Mouse (Mus musculus) cortical plate, adult 2 months (tissue): ENCODE data around the gene Atxn7l2.

Experiments
- CTCF ChIP-seq: fragments of 200-500 bp; IDR thresholded peaks from 2 replicates; pipeline ENCODE4 v1.5.1; 2011; ENCODE audit warnings: mild to moderate bottlenecking, control low read depth, low read length; ENCODE audit not compliant: insufficient read depth; ENCODE audit errors: extremely low read depth
- POLR2A ChIP-seq: fragments of 200-500 bp; IDR thresholded peaks from 2 replicates; pipeline ENCODE4 v1.6.1; 2011; ENCODE audit warnings: mild to moderate bottlenecking, low read length, control low read depth; ENCODE audit not compliant: insufficient read depth; ENCODE audit errors: extremely low read depth

DNA sequence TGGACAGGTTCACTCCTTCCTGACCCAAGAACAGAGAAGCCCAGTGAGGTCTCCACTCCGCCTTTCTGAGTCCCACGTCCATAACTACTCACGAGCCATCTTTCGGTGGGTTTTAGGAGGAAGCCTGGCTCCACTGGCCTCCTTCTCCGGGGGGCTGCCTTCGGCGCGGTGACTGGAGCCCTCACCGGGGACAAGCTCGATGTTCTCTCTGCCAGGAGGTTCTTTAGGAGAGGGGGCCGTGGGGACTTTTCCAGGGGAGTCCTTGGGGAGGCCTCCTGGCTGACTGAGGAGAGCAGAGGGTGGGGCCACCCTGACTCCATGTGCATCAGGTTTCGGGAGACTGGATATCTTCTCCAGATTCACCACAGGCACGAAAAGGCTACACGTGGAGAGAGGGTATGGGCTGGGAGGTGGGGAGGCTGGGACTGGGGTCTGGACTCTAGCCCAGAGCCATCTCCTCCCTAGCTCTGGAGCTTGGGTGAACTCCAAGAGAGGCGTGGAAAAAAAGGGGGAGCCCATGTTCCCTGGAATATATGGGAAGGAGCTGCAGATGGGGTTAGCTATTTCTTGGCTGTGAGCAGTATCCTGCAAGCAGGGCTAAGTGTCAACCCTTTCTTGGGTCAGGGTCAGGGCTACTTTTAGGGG, 3.9 kb downstream of the Atxn7l2 start:
- TF ChIP-seq CTCF (no peak), POLR2A (no peak)
